ENCODE assay signal across 24 mouse cellular contexts in genomic region chr1:170855056-170855760, GRCm38 (mm10). TPM values are rescaled to one million over a fixed set of nuclear protein-coding genes. Genes with fewer than 3 reads are reported as not detected.
DNase-seq lines count a peak whose midpoint lies in the region; ATAC-seq lines count a peak whose summit lies in the region.
"Had no signal": no experiment of that assay in that cellular context is flagged by ENCODE, and none has a peak within 500 bp of the region (broad histone marks: within the 10 kb centered on the region; RNA-seq: fewer than 3 reads in every experiment).

No protein-coding gene starts in this region.

- peak overlapping the region; percentile 84 for H3K4me3 ChIP-seq in megakaryocyte, embryonic 14.5 days (replicated peaks)
- H3K4me3 ChIP-seq in lung, embryonic 15.5 days = no peak overlapping the region
- no peak overlapping the region for H3K4me3 ChIP-seq in kidney, embryonic 15.5 days (replicated peaks)
- H3K4me3 ChIP-seq: embryonic facial prominence, embryonic 15.5 days; hindbrain, embryonic 15.5 days; midbrain, embryonic 12.5 days had no signal

- H3K27ac ChIP-seq in lung, embryonic 15.5 days = peak overlapping the region; percentile 22; the same call in 1 of the 2 replicates
- H3K27ac ChIP-seq in kidney, embryonic 15.5 days = no peak overlapping the region
- H3K27ac ChIP-seq: embryonic facial prominence, embryonic 15.5 days; hindbrain, embryonic 15.5 days; midbrain, embryonic 12.5 days had no signal

- H3K36me3 ChIP-seq in megakaryocyte, embryonic 14.5 days (replicated peaks; ENCODE audit: low read length) = peaks cover 54% of the 10 kb centered on the region
- H3K36me3 ChIP-seq in lung, embryonic 15.5 days = 0 out of 2 replicates have a peak, but pooled peaks cover 2% of the 10 kb centered on the region
- peaks cover 6% of the 10 kb centered on the region; the same call in 1 of the 2 replicates for H3K36me3 ChIP-seq in kidney, embryonic 15.5 days

- H3K9me3 ChIP-seq in megakaryocyte, embryonic 14.5 days = no peaks in the 10 kb centered on the region
- H3K9me3 ChIP-seq in lung, embryonic 15.5 days = no peaks in the 10 kb centered on the region
- no peaks in the 10 kb centered on the region for H3K9me3 ChIP-seq in kidney, embryonic 15.5 days (replicated peaks)
- H3K9me3 ChIP-seq: embryonic facial prominence, embryonic 15.5 days; hindbrain, embryonic 15.5 days; midbrain, embryonic 12.5 days had no signal

- no peak for ATAC-seq in megakaryocyte, adult 5-6 weeks (ENCODE audit: poor library complexity, severe bottlenecking)
- ATAC-seq in lung, embryonic 15.5 days (ENCODE audit: borderline replicate concordance, extremely low read depth, low FRiP score, low TSS enrichment) = peak; percentile 83; the same call in 1 of the 2 replicates
- peak; percentile 75 for ATAC-seq in megakaryocyte progenitor cell, adult 5-6 weeks (replicated peaks; ENCODE audit: poor library complexity)
- no peak for ATAC-seq in kidney, embryonic 15.5 days (replicated peaks; ENCODE audit: low FRiP score)
- ATAC-seq: activated CD4-positive, CD25-positive, alpha-beta regulatory T cell, adult 4 months; CD4-positive, CD25-positive, alpha-beta regulatory T cell, adult 4 months; intestine, postnatal 0 days had no signal

- H3K9ac ChIP-seq in lung, embryonic 15.5 days = no peak overlapping the region
- no peak overlapping the region for H3K9ac ChIP-seq in kidney, embryonic 15.5 days
- H3K9ac ChIP-seq: embryonic facial prominence, embryonic 15.5 days; hindbrain, embryonic 15.5 days; midbrain, embryonic 12.5 days had no signal

- peaks cover 89% of the 10 kb centered on the region for H3K4me1 ChIP-seq in megakaryocyte, embryonic 14.5 days
- H3K4me1 ChIP-seq in lung, embryonic 15.5 days = 0 out of 2 replicates have a peak, but pooled peaks cover 5% of the 10 kb centered on the region
- H3K4me1 ChIP-seq in kidney, embryonic 15.5 days = no peaks in the 10 kb centered on the region
- H3K4me1 ChIP-seq: embryonic facial prominence, embryonic 15.5 days; hindbrain, embryonic 15.5 days; midbrain, embryonic 12.5 days had no signal

- H3K4me2 ChIP-seq in lung, embryonic 15.5 days = no peak overlapping the region
- no peak overlapping the region for H3K4me2 ChIP-seq in kidney, embryonic 15.5 days
- H3K4me2 ChIP-seq: embryonic facial prominence, embryonic 15.5 days; hindbrain, embryonic 15.5 days; midbrain, embryonic 12.5 days had no signal

- WGBS in lung, embryonic 15.5 days = 68% methylated on average over 13 of the region's 13 CpGs
- 90% methylated on average over 13 of the region's 13 CpGs for WGBS in kidney, embryonic 15.5 days

- no peaks in the 10 kb centered on the region for H3K27me3 ChIP-seq in megakaryocyte, embryonic 14.5 days (replicated peaks)
- H3K27me3 ChIP-seq in lung, embryonic 15.5 days = no peaks in the 10 kb centered on the region
- no peaks in the 10 kb centered on the region for H3K27me3 ChIP-seq in kidney, embryonic 15.5 days
- H3K27me3 ChIP-seq: embryonic facial prominence, embryonic 15.5 days; hindbrain, embryonic 15.5 days; midbrain, embryonic 12.5 days had no signal

- DNase-seq in liver = peak; percentile 70
- DNase-seq in spleen, postnatal 36 days (ENCODE audit: low spot score in 2 of 2) = no peak
- DNase-seq in adrenal gland, postnatal 10 days = no peak
- DNase-seq: cerebellum, adult 18-20 months; heart, postnatal 14 days; kidney, postnatal 25 days; spleen, adult 18-20 months; thymus, postnatal 25 days had no signal

RNA-seq across cellular contexts. Expression of gene Atf6, which starts 12.4 kb away (rescaled TPM):
- polyA plus RNA-seq in megakaryocyte, embryonic 14.5 days (2012; ENCODE audit: insufficient read depth, low replicate concordance) = 3.1 and 4.8 TPM in 2 replicates
- 35.9 and 38.4 TPM in 2 replicates for total RNA-seq in megakaryocyte, adult 5-6 weeks (2015)
- 35.1 and 39.4 TPM in 2 replicates for total RNA-seq in megakaryocyte, adult 5-6 weeks (2017)
- 9.1 and 10.1 TPM in 2 replicates for polyA plus RNA-seq in lung, embryonic 15.5 days (2015; fragmentation: Nextera tagmentation; extraction: Ambion mirVana)
- total RNA-seq in megakaryocyte progenitor cell, adult 5-6 weeks (2015) = 27.6 and 31.8 TPM in 2 replicates
- 24.3 and 27.5 TPM in 2 replicates for total RNA-seq in megakaryocyte progenitor cell, adult 5-6 weeks (2017)
- 9.1 and 9.2 TPM in 2 replicates for polyA plus RNA-seq in kidney, embryonic 15.5 days (2015; fragmentation: Nextera tagmentation; extraction: Ambion mirVana)
- total RNA-seq in adrenal gland, postnatal 10 days (2021) = 10 to 100 TPM; 26.1 to 27.6 TPM

RNA-seq across cellular contexts. Expression of gene Gm26620, which starts 29.7 kb away (rescaled TPM):
- polyA plus RNA-seq in megakaryocyte, embryonic 14.5 days (2012; ENCODE audit: insufficient read depth, low replicate concordance) = 3.3 and 14.1 TPM in 2 replicates
- 1.2 TPM in 1 of 2 replicates, not detected in the other for total RNA-seq in megakaryocyte, adult 5-6 weeks (2015)
- not detected in 2 replicates for total RNA-seq in megakaryocyte, adult 5-6 weeks (2017)
- 0.20 and 0.79 TPM in 2 replicates for polyA plus RNA-seq in lung, embryonic 15.5 days (2015; fragmentation: Nextera tagmentation; extraction: Ambion mirVana)
- 1.3 TPM in 1 of 2 replicates, not detected in the other for total RNA-seq in megakaryocyte progenitor cell, adult 5-6 weeks (2015)
- total RNA-seq in megakaryocyte progenitor cell, adult 5-6 weeks (2017) = 0.20 TPM in 1 of 2 replicates, not detected in the other
- polyA plus RNA-seq in kidney, embryonic 15.5 days (2015; fragmentation: Nextera tagmentation; extraction: Ambion mirVana) = 0.22 and 0.31 TPM in 2 replicates
- under 1 TPM; 0.45 to 0.76 TPM for total RNA-seq in adrenal gland, postnatal 10 days (2021)
- total RNA-seq: common myeloid progenitor, adult 5-6 weeks; granulocyte monocyte progenitor cell, adult 5-6 weeks had no signal
- polyA plus RNA-seq: activated CD4-positive, CD25-positive, alpha-beta regulatory T cell, adult 4 months; CD4-positive, CD25-positive, alpha-beta regulatory T cell, adult 4 months; limb, embryonic 11.5 days; midbrain, embryonic 12.5 days had no signal

RNA-seq across cellular contexts. Expression of gene Dusp12, which starts 30.1 kb away (rescaled TPM):
- polyA plus RNA-seq in megakaryocyte, embryonic 14.5 days (2012; ENCODE audit: insufficient read depth, low replicate concordance) = 2.7 and 7.6 TPM in 2 replicates
- 7.5 and 10.3 TPM in 2 replicates for total RNA-seq in megakaryocyte, adult 5-6 weeks (2015)
- total RNA-seq in megakaryocyte, adult 5-6 weeks (2017) = 5.2 and 5.4 TPM in 2 replicates
- 34.1 and 37.0 TPM in 2 replicates for polyA plus RNA-seq in lung, embryonic 15.5 days (2015; fragmentation: Nextera tagmentation; extraction: Ambion mirVana)
- total RNA-seq in megakaryocyte progenitor cell, adult 5-6 weeks (2015) = 17.6 and 19.9 TPM in 2 replicates
- total RNA-seq in megakaryocyte progenitor cell, adult 5-6 weeks (2017) = 9.4 and 10.3 TPM in 2 replicates
- polyA plus RNA-seq in kidney, embryonic 15.5 days (2015; fragmentation: Nextera tagmentation; extraction: Ambion mirVana) = 35.0 and 39.7 TPM in 2 replicates
- 10 to 100 TPM; 14.0 to 17.7 TPM for total RNA-seq in adrenal gland, postnatal 10 days (2021)

RNA-seq across cellular contexts. Expression of gene Fcrlb, which starts 57.5 kb away (rescaled TPM):
- polyA plus RNA-seq in megakaryocyte, embryonic 14.5 days (2012; ENCODE audit: insufficient read depth, low replicate concordance) = 1.4 TPM in 1 of 2 replicates, not detected in the other
- total RNA-seq in megakaryocyte, adult 5-6 weeks (2015) = not detected in 2 replicates
- total RNA-seq in megakaryocyte, adult 5-6 weeks (2017) = not detected in 2 replicates
- not detected in 2 replicates for polyA plus RNA-seq in lung, embryonic 15.5 days (2015; fragmentation: Nextera tagmentation; extraction: Ambion mirVana)
- not detected in 2 replicates for total RNA-seq in megakaryocyte progenitor cell, adult 5-6 weeks (2015)
- total RNA-seq in megakaryocyte progenitor cell, adult 5-6 weeks (2017) = not detected in 2 replicates
- polyA plus RNA-seq in kidney, embryonic 15.5 days (2015; fragmentation: Nextera tagmentation; extraction: Ambion mirVana) = 0.21 TPM in 1 of 2 replicates, not detected in the other
- total RNA-seq in adrenal gland, postnatal 10 days (2021) = under 1 TPM in 1 of 2 experiments, not detected in 1; 0.24 TPM
- total RNA-seq: common myeloid progenitor, adult 5-6 weeks; granulocyte monocyte progenitor cell, adult 5-6 weeks; heart, postnatal 14 days had no signal
- polyA plus RNA-seq: activated CD4-positive, CD25-positive, alpha-beta regulatory T cell, adult 4 months; CD4-positive, CD25-positive, alpha-beta regulatory T cell, adult 4 months; forebrain, embryonic 11.5 days; limb, embryonic 11.5 days; stomach, embryonic 16.5 days had no signal

Comparison
In these comparisons a context has a peak if more than half of its experiments do, and no peak if none do; other contexts are left out.
1. ATAC-seq: peak in lung, embryonic 15.5 days (single experiment) and megakaryocyte progenitor cell, adult 5-6 weeks (single experiment); none in megakaryocyte, adult 5-6 weeks (single experiment) and kidney, embryonic 15.5 days (single experiment).